Mouse (Mus musculus): ENCODE results near the gene Fxr1.

GRCm38 (mm10) chr3:34033720-34034364 lies 14.1 kb downstream of the Fxr1 start:
- TF ChIP-seq CTCF (IDR thresholded peaks at IDR 0.05; ENCODE audit: borderline replicate concordance, insufficient read depth, low read length) (no peak), POLR2A (IDR thresholded peaks at IDR 0.05; ENCODE audit: low read depth, low read length) (no peak)
